Mouse (Mus musculus) CD4-positive helper T cell, adult 2 months (primary cell): ENCODE measurements around the gene Son.

Experiments used
- DNase-seq: peaks from one replicate; pipeline ENCODE4 v3.0.0-alpha.2; 2012; ENCODE audit warnings: low read depth, missing footprints, low spot score

Son gene

DNA sequence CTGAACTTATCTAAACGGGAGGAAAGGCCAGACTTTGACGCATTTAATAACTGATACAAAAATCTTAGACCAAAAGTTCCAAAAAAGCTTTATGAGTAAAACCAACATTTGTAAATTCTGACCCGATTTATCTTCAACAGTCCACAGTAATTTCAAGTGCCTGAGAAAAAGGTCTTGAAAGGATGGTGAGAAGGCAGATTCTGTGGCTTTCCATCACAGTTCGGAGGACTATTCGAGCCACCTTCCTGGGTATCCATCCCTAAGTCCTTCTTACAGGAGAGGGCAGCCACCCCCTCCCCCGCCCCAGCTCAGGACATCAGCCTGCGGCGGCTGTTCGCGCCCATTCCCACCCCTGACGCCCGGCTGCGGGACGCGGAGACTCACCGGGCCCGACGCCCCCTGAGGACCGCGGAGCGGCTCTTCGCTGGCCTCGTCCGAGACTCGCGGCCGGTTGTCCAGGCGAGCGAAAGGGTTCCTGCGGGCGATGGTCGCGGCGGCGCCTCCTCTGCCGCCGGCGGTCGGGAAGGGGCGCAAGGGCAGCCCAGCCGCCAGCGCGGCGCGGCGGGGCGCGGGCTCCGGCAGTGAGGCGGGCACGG is 40.8 kb downstream of the Son start:
- no peak for DNase-seq

DNA sequence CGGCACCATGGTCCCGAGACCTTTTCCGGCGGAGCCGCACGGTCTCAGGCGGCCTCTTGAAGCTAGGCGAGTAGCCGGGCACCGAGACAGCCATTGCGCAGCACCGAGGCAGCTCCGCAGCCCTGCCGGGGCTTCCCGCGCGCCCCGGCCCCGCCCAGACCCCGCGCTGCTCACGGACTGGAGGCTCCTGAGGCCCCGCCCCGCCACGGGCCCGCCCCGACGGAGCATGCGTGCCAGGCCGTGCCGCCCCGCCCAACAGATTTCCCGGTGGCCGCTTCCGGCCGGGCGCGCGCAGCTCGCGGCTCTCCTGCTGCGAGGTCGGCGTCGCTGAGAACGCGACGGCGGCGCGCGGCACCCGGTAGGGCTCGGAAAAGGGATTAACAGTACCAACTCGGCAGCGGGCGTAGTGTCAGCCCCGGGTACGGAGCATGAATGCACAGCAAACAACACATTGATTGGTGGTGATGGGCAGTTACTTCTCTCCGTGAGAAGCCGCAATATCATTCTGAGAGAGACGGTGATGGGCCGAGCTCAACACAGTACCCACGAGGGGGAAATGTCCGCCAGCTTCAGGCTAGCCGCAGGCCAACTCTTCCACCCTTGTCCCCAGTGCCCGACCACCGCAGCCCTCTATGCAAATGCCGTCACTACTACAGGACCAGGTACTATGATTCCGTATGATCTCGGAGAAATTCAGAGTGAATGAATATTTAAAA is 41.5 kb downstream of the Son start, which contains the start of gene Donson:
TSS of gene Donson (minus strand) at position 152 of the 716 bp plus-strand sequence.
- peak; percentile 96 for DNase-seq

DNA sequence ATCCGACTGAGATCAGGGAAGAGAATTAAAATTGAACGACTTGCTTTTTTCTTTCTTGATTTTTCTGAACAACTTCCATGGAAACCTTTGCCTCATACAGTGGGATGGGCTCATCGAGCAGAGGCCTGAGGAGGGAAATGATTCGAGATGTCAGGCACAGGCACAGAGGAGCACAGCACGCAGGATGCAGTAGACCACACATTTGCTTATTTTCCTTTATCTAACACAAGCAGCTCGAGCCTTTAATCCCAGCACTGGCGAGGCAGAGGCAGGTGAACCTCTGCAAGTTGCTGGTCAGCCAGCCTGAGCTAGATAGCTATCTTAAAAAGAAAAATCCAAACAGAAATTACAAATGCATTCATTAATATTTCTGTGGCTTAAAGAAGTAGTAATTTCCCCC is 42.5 kb downstream of the Son start:
- peak; percentile 23 for DNase-seq

DNA sequence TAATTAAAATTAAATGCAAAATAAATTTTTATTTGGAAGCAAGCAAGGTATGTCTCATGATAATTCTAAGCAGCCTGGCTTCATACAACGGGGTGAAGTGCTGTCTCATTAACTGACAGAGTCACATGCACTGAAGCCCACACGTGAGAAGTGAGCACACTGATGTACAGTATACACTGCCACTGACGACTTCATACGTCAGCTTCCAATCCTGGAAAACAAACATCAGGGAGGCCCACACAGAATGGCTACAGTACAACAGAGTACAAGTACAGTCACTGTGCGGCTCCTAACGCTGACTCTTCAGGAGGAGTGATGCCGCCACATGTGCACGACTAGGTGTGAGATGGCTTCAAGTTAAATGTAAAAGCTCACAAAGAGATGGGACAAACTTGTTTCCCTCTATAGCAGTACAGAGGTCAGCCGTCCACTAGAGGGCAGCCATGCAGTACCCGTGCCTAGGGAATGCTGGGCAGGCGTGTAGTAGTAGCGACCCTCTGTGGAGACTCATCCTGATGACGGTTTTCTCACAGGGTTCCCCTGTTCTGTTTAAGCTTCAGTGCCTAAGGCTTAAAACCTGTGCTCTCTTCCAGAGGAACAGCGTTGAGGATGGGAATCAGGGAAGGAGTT is 47.3 kb downstream of the Son start:
- peak; percentile 72 for DNase-seq

DNA sequence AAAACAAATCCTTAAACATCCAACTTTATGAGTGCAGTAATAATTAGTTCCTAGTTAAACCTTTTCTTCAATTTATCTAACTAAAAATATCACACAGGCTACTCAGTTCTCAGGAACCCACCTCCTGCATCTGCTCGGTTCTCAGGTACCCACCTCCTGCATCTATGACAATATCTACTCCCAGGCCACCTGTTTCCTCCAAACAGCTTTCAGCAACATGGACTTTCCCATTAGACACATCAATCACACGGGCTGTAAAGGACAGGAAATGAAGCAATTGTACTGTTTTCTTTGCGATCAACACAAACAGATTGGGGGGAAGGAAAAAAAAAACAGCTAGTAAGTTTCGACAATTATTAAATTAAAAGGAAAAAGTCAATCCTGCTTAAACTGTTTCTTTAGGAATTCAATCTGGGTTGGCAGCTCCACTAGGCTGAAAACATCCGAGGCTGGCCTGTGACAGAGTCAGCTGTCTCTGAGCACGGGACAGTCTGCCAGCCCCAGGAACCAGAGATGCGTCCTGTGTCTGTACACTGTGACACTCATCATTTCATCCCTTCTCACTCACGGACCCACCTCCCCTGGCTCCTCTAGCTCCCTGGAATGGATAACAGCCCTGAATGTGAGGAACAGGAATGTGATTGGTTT is 47.9 kb downstream of the Son start:
- DNase-seq, result no peak

DNA sequence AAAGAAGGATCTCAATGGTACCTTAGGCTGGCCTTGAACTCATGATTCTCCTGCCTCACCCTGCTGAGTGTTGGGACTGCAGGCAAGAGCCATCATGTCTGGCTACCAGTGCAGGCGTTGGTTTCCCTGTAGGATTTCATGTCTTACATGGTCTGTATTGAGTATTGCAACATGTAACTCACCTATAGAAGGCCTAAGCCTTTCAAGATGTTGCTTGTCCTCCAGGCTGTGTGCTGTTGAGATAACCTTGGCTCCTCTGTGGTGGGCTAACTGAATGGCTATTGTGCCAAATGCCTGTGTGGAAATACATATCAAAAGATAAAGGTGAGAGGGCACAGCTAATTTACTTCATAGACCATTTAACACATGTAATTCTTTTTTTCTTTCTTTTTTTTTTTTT is 51.7 kb downstream of the Son start:
- no peak for DNase-seq

DNA sequence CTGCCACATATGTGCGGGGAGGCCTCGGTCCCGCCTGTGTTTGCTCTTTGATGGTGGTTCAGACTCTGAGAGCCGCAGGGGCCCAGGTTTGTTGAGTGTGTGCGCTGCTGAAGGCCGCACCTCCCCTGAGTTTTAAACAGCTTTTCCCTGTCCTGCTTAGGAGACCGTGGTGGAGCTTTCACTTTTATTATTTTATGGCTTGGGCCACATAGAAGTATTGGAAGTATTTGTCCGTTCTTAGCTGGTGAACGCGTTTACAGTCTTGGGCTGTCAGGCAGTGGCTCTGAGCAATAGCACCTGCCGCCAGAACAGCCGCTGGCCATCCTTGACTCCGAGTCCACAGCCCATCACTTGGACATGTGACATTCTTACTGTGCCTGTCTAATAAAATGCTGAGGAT is 54.6 kb downstream of the Son start:
- no peak for DNase-seq

DNA sequence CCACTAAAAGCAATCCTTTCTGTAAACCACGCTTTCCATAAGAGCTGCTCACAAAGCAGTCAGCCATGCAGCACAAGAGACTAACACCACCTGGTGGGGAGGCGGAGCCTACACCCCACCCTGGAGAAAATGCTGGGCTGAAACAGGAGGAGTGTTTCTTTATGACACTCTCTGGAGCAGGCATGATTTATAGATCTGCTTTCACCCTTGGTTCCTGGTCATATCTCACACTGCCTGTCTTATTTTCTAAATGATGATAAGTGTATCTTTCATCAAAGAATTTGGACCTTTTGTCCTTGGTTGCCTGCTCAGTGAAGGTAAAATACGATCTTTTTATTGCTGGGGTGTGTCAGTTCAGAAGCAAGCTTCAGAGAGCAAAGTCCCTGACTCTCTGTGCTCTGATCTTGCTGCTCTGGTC is 55.5 kb downstream of the Son start:
- DNase-seq, result no peak

DNA sequence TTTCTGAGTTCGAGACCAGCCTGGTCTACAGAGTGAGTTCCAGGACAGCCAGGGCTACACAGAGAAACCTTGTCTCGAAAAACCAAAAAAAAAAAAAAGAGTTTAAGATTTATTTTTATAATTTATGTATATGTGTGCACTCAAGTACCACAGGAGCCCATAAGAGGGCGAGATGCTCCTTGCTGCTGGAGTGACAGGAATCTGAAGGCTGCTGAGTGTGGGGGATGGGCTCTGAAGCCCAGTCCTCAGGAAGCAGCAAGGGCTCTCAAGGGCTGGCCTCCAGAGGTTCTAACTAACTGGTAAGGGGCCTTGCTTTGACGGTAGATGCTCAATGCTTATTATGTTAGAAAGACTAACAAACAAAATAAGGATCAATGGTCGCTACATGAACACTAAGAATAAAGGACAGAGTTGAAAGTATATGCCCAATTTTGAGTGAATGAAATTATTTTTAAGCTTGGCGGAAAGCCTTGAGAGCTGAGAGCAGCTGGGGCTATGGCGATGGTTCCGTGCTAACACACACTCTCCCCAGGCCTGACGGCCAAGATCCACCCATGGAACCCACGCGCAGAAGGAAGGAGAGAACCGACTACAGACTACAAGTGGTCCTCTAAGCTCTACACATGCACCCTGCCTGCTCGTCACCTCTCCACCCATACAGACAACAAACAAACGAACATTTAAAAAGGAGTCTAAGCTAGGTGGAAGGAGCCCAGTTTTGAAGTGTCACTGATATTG is 57.5 kb downstream of the Son start:
- DNase-seq, result no peak

DNA sequence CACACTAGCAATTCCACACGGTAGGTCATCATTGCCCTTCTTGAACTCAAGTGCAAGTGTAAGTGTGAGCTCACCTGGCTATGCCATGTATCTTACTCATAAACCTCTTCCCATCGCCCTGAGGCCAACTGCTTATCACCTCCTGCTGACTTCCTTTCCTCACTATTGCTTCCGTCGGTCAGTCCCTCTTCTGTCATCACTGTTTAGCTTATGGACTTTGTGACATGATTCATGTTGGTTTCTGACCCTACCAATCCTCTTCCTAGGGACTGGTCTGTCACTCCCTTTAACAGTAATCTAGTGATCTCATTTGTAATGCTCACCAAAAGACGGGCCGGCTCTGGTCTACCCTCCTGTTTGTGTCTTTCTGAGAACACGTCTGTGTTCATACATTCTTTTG is 62.9 kb downstream of the Son start:
- DNase-seq, result no peak

DNA sequence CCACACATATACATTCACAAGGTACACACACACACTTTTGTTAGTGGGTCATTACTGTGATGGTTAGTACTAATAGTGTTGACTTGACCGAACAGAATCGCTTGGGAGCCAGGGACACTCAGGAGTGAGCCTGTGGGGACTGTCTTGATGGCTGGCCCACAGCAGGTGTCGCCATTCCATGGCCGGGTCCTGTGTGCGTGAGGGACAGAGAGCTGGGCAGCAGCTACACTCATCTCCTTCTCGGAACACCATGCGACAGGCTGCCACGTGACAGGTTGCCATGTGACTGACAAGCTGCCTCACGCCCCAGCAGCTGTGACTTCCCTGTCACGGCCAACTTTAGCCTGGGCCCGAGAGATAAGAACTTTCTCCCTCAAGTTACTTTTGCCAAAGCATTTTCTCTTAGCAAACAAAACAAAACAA is 69.6 kb downstream of the Son start:
- no peak for DNase-seq

DNA sequence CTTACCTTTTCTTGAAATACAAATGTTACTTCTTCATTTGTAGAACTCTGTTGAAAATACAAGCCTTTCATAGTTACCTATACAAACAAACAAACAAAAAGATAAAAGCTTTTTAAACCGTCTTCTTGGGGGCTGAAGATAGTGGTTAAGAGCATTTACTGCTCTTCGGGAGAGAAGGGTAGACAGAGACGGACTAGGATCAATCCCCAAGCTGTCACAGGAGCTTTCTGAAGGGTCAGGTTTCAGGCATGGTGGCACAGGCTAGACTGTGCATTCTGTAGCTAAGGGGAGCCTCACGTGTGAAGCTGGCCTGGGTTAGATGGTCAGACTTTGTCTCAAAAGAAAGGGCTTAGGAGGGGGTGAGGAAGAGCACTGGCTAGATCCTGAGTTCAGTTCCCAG is 70.1 kb downstream of the Son start:
- no peak for DNase-seq

DNA sequence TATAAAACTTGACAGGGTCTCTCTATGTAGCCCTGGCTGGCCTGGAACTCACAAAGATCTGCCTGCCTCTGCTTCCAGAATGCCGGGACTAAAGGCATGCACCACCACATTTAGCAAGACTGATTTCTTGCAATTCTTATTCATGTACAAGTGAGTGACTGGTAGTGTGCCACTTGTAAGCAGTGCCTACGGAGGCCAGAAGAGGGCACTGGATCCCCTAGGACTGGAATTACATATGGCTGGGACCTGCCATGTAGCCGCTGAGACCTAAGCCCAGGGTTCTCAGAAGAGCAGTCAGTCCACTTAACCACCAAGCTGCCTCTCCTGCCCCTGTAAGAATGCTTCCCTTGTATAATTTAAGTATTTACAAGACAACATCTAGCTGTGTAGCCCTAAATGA is 76.9 kb downstream of the Son start:
- DNase-seq, result peak; percentile 60

DNA sequence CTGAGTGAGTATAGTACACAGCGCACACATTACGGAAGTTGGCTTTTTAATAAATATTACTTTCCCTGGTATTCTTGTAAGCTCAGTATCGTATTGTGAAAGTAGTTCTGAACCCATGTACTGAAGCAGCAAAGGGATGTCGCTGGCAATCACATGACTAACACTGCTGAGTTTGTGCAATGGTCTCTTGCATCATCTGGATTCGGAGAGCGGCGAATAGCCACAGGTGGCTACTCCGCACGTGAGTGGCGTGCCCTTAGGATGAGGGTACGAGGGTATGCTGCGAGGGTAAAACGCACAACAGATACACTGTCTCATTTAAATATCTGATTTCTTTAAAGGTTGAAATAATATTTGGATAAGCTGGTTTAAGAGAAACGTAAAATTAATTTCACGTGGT is 80.1 kb downstream of the Son start:
- DNase-seq, result no peak

DNA sequence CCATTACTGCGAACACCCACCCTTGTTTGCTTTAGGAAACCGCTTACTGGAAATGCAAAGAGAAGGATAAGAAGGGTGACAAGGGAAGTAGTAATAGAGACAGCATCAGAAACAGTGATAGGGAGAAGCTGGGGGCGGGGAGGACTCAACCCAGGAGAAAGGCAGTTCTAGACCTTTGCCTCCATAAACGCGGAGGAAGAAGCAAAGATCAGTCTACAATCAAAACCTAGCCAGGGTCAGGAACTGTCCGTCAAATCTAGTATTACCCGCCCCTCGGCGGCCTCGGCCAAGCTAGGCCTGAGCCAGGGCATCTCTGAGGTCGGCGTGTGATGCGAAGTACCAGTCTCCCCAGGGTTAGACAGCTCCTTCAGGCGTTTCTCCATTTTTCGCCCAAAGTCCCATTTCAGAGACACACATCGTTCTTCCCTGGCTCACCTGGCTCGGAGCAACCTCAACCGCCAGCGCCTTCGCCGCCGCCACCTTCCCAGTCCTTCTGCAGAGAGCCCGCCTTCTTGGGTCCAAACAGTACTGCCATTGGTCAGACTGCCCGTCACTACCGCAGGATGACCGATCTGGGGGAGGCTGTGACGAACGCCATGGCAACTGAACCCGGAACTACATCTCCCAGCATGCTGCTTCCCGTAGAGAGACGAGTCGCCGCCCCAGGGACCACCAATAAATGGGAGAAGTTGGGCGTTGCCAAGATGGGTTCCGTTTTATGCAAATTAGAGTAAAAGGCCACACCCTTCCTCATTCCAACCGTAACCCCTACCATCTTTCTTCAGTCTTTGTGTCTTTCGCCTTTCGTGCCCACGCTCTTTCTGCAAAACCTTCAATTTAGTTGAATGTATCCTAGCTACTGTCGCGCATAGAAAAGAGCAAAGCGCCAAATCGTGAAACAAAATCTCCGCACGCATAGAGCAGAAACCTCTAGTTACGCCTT is 81.1 kb downstream of the Son start, which contains the start of gene Cryzl1:
TSS of gene Cryzl1 (minus strand) at position 853 of the 943 bp plus-strand sequence.
- DNase-seq, result peak; percentile 95
